8 mouse cellular contexts compared by ENCODE assay signal in genomic region chr8:93932873-93933272, GRCm38 (mm10).
DNase-seq lines count a peak whose midpoint lies in the region; ATAC-seq and TF ChIP-seq lines count a peak whose summit lies in the region.

No protein-coding gene starts in this region.

- no peak overlapping the region for H3K4me2 ChIP-seq in midbrain, embryonic 16.5 days (ENCODE audit: low read length)

- no peak for ATAC-seq in CD4-positive, CD25-positive, alpha-beta regulatory T cell, adult 4 months
- peak; percentile 64; the same call in 1 of the 2 replicates for ATAC-seq in midbrain, embryonic 16.5 days

- TF ChIP-seq CTCF in cortical plate, adult 2 months (IDR thresholded peaks at IDR 0.05; ENCODE audit: extremely low read depth, insufficient read depth, low read length) = peak; percentile 83
- peak; percentile 82; the same call in 1 of the 2 replicates for TF ChIP-seq CTCF in spleen, adult 2 months (IDR thresholded peaks at IDR 0.05; ENCODE audit: extremely low read depth, insufficient read depth, insufficient read length, insufficient replicate concordance)

- H3K4me3 ChIP-seq in cortical plate, adult 2 months (ENCODE audit: insufficient read depth, low read length) = no peak overlapping the region
- no peak overlapping the region for H3K4me3 ChIP-seq in midbrain, embryonic 16.5 days (ENCODE audit: low read depth, low read length)
- H3K4me3 ChIP-seq in spleen, adult 2 months (ENCODE audit: extremely low read depth, insufficient read depth, insufficient read length) = no peak overlapping the region

- peak overlapping the region; percentile 72 for H3K27ac ChIP-seq in cortical plate, adult 2 months (ENCODE audit: insufficient read depth, low read length)
- H3K27ac ChIP-seq in midbrain, embryonic 16.5 days (ENCODE audit: low read length) = peak overlapping the region; percentile 15; the same call in 1 of the 2 replicates
- no peak overlapping the region for H3K27ac ChIP-seq in spleen, adult 2 months (ENCODE audit: insufficient read depth, low read length)

- 26% methylated on average over 6 of the region's 6 CpGs for WGBS in midbrain, embryonic 16.5 days
- 15% methylated on average over 6 of the region's 6 CpGs for WGBS in spleen, adult 2 months

- no peaks in the 10 kb centered on the region for H3K9me3 ChIP-seq in midbrain, embryonic 16.5 days (replicated peaks; ENCODE audit: control insufficient read depth, low read length, poor library complexity, severe bottlenecking)

- no peak for TF ChIP-seq POLR2A in cortical plate, adult 2 months (IDR thresholded peaks at IDR 0.05; ENCODE audit: extremely low read depth, insufficient read depth, low read length)
- no peak for TF ChIP-seq POLR2A in spleen, adult 2 months (IDR thresholded peaks at IDR 0.05; ENCODE audit: low read depth, low read length)

- H3K27me3 ChIP-seq in midbrain, embryonic 16.5 days (ENCODE audit: control insufficient read depth, insufficient read depth, low read depth, low read length) = no peaks in the 10 kb centered on the region
- H3K27me3 ChIP-seq in spleen, adult 2 months (ENCODE audit: control insufficient read depth, insufficient read depth, low read length) = no peaks in the 10 kb centered on the region

- no peak overlapping the region for H3K9ac ChIP-seq in midbrain, embryonic 16.5 days (ENCODE audit: low read depth, low read length)

- peak; percentile 76 for DNase-seq in CD4-positive, CD25-positive, alpha-beta regulatory T cell, adult 2 months (ENCODE audit: low read depth, low spot score)
- DNase-seq in gastrocnemius, postnatal 14 days = peak; percentile 78
- peak; percentile 47 for DNase-seq in kidney, adult 11 months
- peak; percentile 86 for DNase-seq in left cerebral cortex, postnatal 4 days
- peak; percentile 8 to 56 for DNase-seq in spleen, adult 2 months (ENCODE audit: low read depth in 1 of 2, low spot score in 2 of 2)

- 0 out of 2 replicates have a peak, but pooled peaks cover 5% of the 10 kb centered on the region for H3K36me3 ChIP-seq in midbrain, embryonic 16.5 days (ENCODE audit: control insufficient read depth, insufficient read depth, low read length)
- H3K36me3 ChIP-seq in spleen, adult 2 months (ENCODE audit: control insufficient read depth, insufficient read depth, low read length) = no peaks in the 10 kb centered on the region

- H3K4me1 ChIP-seq in cortical plate, adult 2 months (ENCODE audit: control insufficient read depth, insufficient read depth, low read length) = peaks cover 8% of the 10 kb centered on the region
- H3K4me1 ChIP-seq in midbrain, embryonic 16.5 days (ENCODE audit: control insufficient read depth, insufficient read depth, low read length) = no peaks in the 10 kb centered on the region; the same call in 1 of the 2 replicates
- H3K4me1 ChIP-seq in spleen, adult 2 months (ENCODE audit: control insufficient read depth, insufficient read depth, insufficient read length) = no peaks in the 10 kb centered on the region

- intact Hi-C loops in gastrocnemius, postnatal 14 days (cut with DNase I; ENCODE audit: low total_unique reads) = loop anchor here (5.0 kb wide), 2 partner anchors 271 to 341 kb away; no protein-coding TSS in a partner anchor
- intact Hi-C loops in left cerebral cortex, postnatal 4 days (cut with DNase I) = loop anchor here (5.0 kb wide), 1 partner anchor 121 kb away; no protein-coding TSS in a partner anchor

Comparison
In these comparisons a context has a peak if more than half of its experiments do, and no peak if none do; other contexts are left out.
1. DNase-seq: peak in every context shown above with its lines; median percentile 86 in left cerebral cortex, postnatal 4 days; 78 in gastrocnemius, postnatal 14 days; 76 in CD4-positive, CD25-positive, alpha-beta regulatory T cell, adult 2 months; 47 in kidney, adult 11 months; 32 in spleen, adult 2 months.